Mouse (Mus musculus) midbrain, embryonic 11.5 days (tissue): ENCODE results near the gene Cldn5. TPM values are rescaled to one million over a fixed set of nuclear protein-coding genes. Genes with fewer than 3 reads are reported as not detected.
A peak's percentile ranks its signal among the peaks of the same experiment; 100 is the strongest.

Experiments
- ATAC-seq: fragments of 200-750 bp; cut with Nextera tagmentation; 2 replicates; pipeline ENCODE4 v1.8.0; 2017; ENCODE audit warnings: moderate TSS enrichment, moderate library complexity; ENCODE audit not compliant: low FRiP score
- DNase-seq: peaks from one replicate; pipeline ENCODE4 v3.0.0; 2015; ENCODE audit warnings: low spot score; ENCODE audit errors: missing footprints
- H3K27ac ChIP-seq: fragments of 300-500 bp; sonication (generic); 2 replicates; pipeline ENCODE4 v1.5.1; 2014; ENCODE audit warnings: low read depth, low read length
- H3K27me3 ChIP-seq: fragments of 300-500 bp; sonication (generic); 2 replicates; pipeline ENCODE4 v1.6.1; 2014; ENCODE audit warnings: mild to moderate bottlenecking, low read length, moderate library complexity, mixed read lengths; ENCODE audit not compliant: control insufficient read depth, insufficient read depth
- H3K36me3 ChIP-seq: fragments of 300-500 bp; sonication (generic); 2 replicates; pipeline ENCODE4 v1.6.1; 2014; ENCODE audit warnings: mild to moderate bottlenecking, low read length, moderate library complexity, mixed read lengths; ENCODE audit not compliant: control insufficient read depth, insufficient read depth
- H3K4me1 ChIP-seq: fragments of 300-500 bp; sonication (generic); 2 replicates; pipeline ENCODE4 v1.6.1; 2014; ENCODE audit warnings: low read length; ENCODE audit not compliant: control insufficient read depth, insufficient read depth
- H3K4me2 ChIP-seq: fragments of 300-500 bp; sonication (generic); 2 replicates; pipeline ENCODE4 v1.6.1; 2014; ENCODE audit warnings: mild to moderate bottlenecking, moderate library complexity
- H3K4me3 ChIP-seq: fragments of 300-500 bp; sonication (generic); 2 replicates; pipeline ENCODE4 v1.5.1; 2014; ENCODE audit warnings: low read depth, low read length
- H3K9ac ChIP-seq: fragments of 300-500 bp; sonication (generic); 2 replicates; pipeline ENCODE4 v1.6.1; 2014; ENCODE audit warnings: low read length
- H3K9me3 ChIP-seq: fragments of 300-500 bp; sonication (generic); 2 replicates; pipeline ENCODE4 v1.6.1; 2016; ENCODE audit warnings: low read length; ENCODE audit not compliant: control insufficient read depth
- WGBS: fragments of 180-500 bp; shearing (Covaris S2); extraction: QIAGEN DNeasy Blood & Tissue Kit; methylation state at CpG from one replicate; pipeline ENCODE4 v1.1.7; 2014; 5-methylcytosine and 5-hydroxymethylcytosine counted together
- polyA plus RNA-seq: library from polyadenylated mRNA; unstranded; fragments of >200 nt; fragmentation: Nextera tagmentation; extraction: Ambion mirVana; gene quantifications from 2 replicates; pipeline ENCODE4 v1.2.1, GENCODE M21; 2014

The Cldn5 gene
- polyA plus RNA-seq = 28.5 and 30.3 TPM in 2 replicates

DNA sequence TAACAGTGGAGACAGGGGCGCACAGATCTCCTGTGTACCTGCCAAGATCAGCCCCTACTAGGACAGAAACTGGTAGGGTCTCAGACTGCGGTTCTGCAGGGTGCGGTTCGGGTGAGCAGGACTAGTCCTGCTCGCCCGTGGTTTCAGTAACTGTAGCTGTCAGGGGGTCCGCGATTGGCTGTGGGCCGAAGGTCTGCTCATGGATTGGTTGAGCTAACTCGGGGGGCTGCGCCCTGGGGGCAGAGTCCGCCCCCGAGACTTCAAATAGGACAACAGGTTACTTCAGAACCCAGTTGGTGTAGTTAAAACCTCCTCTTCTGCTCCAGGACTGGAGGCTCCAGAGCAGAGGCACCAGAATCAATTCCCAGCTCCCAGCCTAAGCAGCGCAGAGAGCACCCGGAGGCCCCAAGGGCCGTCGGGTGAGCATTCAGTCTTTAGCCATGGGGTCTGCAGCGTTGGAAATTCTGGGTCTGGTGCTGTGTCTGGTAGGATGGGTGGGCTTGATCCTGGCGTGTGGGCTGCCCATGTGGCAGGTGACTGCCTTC is at the start of gene Cldn5:
TSS of gene Cldn5 (plus strand) at position 292 of the 545 bp plus-strand sequence.
- H3K27me3 ChIP-seq = peaks cover 32% of the 10 kb centered on the region
- peak within 1 kb of the TSS; percentile 52 for H3K4me2 ChIP-seq
- DNase-seq (no peak), ATAC-seq (peak; percentile 53; the same call in 1 of the 2 replicates)
- WGBS = 4% methylated on average over 19 of the region's 19 CpGs
- no peaks in the 10 kb centered on the region for H3K36me3 ChIP-seq
- no peaks in the 10 kb centered on the region for H3K9me3 ChIP-seq
- H3K27ac ChIP-seq = no peak within 1 kb of the TSS
- peaks cover 10% of the 10 kb centered on the region for H3K4me1 ChIP-seq
- H3K9ac ChIP-seq = peak within 1 kb of the TSS; percentile 11
- peak within 1 kb of the TSS; percentile 33 for H3K4me3 ChIP-seq

DNA sequence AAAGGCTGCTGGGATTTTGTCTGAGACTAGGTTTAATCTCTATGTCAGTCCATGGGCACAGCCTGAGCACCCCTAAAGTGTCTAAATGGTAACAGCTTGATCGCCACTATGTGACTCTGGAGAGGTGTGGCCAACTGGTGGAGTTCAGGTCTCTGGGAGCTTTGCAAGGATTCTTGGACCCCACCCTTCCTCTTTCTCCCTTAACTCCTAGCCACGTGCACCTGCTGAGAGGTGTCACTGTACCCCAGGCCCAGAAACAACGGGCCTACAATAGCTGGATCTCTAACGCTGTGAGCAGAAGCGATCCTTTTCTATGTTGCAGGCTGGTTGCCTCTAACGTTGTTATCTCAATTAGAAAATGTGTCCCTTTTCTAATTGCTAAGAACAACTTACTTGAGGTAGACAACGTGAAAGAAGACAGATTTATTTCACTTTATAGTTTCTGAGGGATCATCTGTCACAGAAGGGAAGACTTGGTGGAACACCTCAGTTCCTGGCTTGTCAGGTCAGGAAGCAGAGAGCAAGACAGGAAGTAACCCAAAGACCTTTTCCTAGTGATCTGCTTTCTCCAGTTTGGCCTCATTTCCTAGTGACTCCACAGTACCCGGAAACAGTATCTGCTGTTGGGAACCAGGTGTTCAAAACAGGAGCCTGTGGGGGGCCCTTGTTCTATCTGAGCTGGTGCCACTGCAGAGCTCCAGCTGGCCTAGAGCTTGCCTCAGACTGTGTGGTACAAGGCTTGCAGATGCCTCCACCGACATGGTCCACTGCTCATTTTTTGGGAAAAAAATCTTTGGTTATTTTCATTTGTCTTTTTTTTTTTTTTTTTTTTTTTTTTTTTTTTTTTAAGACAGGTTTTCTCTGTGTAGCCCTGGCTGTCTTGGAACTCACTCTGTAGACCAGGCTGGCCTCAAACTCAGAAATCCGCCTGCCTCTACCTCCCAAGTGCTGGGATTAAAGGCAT is 48.8 kb upstream of the Cldn5 start:
- Histone ChIP-seq H3K4me2 (no peak overlapping the region), H3K9ac (no peak overlapping the region), H3K36me3 (no peaks in the 10 kb centered on the region), H3K27me3 (no peaks in the 10 kb centered on the region), H3K4me3 (no peak overlapping the region), H3K27ac (no peak overlapping the region), H3K9me3 (no peaks in the 10 kb centered on the region), H3K4me1 (no peaks in the 10 kb centered on the region)
- DNase-seq (peak; percentile 57), ATAC-seq (no peak)
- WGBS = 72% methylated on average over 10 of the region's 10 CpGs

DNA sequence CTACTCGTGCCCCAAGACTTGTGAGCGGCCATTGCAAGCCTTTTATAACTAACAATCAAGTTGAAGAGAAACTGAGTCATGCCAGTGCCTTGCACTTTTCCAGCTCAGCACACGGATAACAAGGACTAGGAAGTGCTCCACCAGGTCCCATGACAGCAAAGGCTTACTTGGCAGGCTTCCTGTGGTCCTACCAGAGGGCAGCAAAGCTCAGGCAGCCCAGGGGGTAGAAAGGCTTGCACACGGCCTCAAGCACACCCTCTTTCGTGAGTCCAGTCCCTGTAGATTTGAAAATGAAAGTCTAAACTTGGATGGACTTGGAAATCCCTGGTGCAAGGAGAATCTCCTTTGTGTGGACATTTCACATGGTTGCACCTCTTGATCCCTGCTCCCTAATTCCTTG is 47.5 kb upstream of the Cldn5 start:
- Histone ChIP-seq H3K4me1 (no peaks in the 10 kb centered on the region), H3K9ac (no peak overlapping the region), H3K4me2 (no peak overlapping the region), H3K36me3 (no peaks in the 10 kb centered on the region), H3K27ac (no peak overlapping the region), H3K9me3 (no peaks in the 10 kb centered on the region), H3K4me3 (no peak overlapping the region), H3K27me3 (no peaks in the 10 kb centered on the region)
- 71% methylated on average over 5 of the region's 5 CpGs for WGBS
- DNase-seq (no peak), ATAC-seq (no peak)

DNA sequence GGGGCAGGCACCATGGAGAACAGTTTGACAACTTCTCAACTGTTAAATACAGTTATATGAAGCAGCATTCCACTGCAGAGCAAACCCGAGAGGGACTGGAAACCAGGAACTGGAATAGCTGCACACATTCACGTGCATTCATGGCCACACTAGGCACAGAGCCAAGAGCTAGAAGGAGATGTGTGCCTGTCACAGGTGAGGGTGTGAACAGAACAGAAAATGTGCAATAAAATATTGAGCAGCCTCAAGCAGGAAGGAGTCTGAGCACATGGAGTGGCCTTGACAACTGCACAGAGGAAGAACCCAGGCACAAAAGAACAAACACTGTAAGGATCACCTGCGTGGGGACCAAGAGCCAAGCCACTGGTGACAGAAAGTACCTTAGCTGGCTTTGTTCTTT is 46.0 kb upstream of the Cldn5 start:
- ATAC-seq (no peak), DNase-seq (no peak)
- H3K27me3 ChIP-seq = no peaks in the 10 kb centered on the region
- no peak overlapping the region for H3K27ac ChIP-seq
- H3K9me3 ChIP-seq = no peaks in the 10 kb centered on the region
- H3K9ac ChIP-seq = no peak overlapping the region
- H3K4me2 ChIP-seq = no peak overlapping the region
- no peaks in the 10 kb centered on the region for H3K36me3 ChIP-seq
- H3K4me3 ChIP-seq = no peak overlapping the region
- 89% methylated on average over 3 of the region's 3 CpGs for WGBS
- no peaks in the 10 kb centered on the region for H3K4me1 ChIP-seq

DNA sequence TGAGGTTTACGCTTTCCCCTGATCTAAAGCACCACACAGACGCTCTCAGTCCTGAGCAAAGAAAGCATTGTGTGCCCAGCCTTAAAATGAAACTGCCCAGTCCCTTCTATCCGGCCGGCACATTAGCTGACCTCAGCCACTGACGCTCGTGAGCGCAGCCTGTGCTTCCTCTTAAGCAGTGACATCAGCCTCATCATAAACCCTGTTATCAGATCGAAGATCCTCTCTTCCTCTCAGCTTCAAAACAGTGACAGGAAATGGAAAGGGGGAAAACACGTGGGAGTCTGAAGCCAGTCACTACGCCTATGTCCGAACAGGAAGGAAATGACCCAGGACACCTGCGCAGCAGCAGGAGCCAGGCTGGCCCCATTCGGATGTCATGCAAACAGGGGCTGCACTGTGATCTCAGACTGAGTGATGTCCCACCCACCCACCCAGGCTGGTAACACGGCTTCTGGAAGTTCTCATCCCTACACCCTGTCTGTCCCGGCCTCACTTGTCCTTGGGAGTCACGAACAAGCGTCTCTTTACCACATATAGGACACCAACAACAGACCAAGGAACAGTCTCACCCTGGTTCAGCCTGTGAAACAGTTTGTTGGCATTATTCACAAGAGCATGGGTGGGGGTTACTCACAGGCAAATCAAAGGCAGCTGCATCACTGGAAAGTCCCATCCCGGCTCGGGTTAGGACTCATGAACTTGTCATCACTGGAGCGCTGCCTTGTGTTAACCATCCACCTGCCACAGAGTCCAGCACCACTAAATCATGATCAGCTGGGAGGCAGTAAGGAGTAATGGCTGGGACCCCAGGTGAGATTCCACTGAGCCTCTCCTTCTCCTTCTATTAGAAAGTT is 43.3 kb upstream of the Cldn5 start:
- H3K9me3 ChIP-seq = no peaks in the 10 kb centered on the region

DNA sequence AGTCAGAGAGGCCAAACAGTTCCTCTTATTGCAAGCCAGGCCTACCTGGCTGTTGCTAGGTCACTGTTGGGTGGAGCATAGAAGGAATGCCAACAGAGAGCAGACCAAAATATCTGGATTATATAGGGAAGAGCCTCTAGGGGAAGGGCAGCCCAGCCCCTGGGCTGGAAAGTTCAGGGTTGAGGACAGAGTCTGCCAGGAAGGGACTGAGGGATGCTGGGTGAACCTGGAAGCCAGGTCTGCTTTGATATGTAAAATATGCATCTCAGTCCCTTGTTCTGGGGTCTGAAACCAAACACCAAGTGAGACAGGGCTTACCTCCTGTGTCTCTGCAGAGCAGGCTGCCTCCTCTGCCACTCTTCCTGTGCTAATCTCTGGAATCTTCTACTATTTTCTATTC is 38.3 kb upstream of the Cldn5 start:
- no peak overlapping the region for H3K9ac ChIP-seq
- no peaks in the 10 kb centered on the region for H3K9me3 ChIP-seq
- no peaks in the 10 kb centered on the region for H3K4me1 ChIP-seq
- H3K4me3 ChIP-seq = no peak overlapping the region
- no peak overlapping the region for H3K27ac ChIP-seq
- no peak overlapping the region for H3K4me2 ChIP-seq
- H3K36me3 ChIP-seq = no peaks in the 10 kb centered on the region
- DNase-seq (no peak), ATAC-seq (no peak)
- no peaks in the 10 kb centered on the region for H3K27me3 ChIP-seq

More for the DNA sequence above, 43.3 kb upstream of the Cldn5 start:
- no peaks in the 10 kb centered on the region for H3K36me3 ChIP-seq
- DNase-seq (no peak), ATAC-seq (no peak)
- H3K4me3 ChIP-seq = no peak overlapping the region
- H3K9ac ChIP-seq = no peak overlapping the region
- no peak overlapping the region for H3K27ac ChIP-seq
- no peak overlapping the region for H3K4me2 ChIP-seq
- H3K27me3 ChIP-seq = no peaks in the 10 kb centered on the region
- 78% methylated on average over 20 of the region's 20 CpGs for WGBS
- H3K4me1 ChIP-seq = no peaks in the 10 kb centered on the region

DNA sequence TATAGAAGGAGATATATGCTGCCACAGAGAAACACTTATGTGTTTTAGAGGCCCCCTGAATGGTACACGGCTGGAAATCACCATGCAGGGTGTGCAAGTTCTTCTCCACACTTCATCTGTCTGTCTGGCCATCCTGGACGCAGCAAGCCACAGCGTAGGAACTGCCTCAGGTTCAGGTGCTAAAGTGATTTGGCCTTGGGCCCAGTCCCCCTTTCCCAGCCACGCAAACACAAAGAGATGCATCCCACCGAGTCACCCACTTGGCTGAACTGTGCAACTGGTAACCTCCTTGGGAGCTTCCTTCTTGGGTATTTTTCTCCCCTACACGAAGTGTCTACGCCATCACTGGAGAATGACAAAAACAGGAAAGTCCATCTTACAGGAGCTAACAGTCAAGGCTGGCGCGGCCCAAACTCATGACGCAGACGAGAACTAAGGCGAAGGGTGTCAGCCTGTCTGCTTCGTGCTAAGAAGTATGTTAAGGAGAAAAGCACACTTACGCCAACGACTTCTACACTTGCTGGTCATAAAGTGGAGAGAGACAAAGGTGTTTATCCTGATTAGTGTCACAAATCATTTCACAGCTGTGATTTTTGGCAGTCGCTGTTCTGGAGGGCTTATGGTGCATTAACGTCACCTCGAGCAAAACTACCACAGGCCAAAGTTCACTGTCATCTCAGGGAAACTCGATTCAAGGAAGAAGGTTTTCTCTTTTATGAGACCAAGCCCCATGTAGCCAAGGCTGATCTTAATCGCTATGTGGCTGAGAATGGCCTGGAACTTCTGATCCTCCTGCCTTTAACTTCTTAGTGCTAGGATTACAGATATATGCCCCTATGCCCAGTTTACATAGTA is 30.2 kb upstream of the Cldn5 start:
- Histone ChIP-seq H3K4me2 (no peak overlapping the region), H3K27ac (no peak overlapping the region), H3K27me3 (no peaks in the 10 kb centered on the region), H3K9ac (no peak overlapping the region), H3K9me3 (no peaks in the 10 kb centered on the region), H3K36me3 (no peaks in the 10 kb centered on the region), H3K4me3 (no peak overlapping the region), H3K4me1 (no peaks in the 10 kb centered on the region)
- DNase-seq (no peak), ATAC-seq (no peak)
- WGBS = 80% methylated on average over 20 of the region's 20 CpGs

DNA sequence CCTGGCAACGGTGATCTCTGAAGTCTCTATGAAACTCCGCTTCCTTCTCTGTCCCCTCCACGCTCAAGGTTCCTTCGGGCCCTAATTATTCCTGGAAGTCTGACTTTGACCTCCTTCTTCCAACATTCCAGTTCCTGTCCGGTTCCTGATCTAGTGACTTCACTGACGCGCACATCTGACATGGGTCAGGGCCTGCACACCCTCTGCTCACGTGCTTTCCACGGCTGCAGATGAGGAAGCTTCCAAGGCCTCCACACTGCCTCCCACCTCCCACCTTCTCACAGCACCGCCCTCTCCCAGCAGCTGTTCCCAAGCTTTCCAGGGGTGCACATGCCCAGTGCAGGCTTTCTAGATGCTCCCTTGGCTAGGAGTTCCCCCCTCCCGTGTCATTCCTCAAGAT is 25.5 kb upstream of the Cldn5 start:
- DNase-seq = no peak
- no peaks in the 10 kb centered on the region for H3K4me1 ChIP-seq
- 88% methylated on average over 11 of the region's 11 CpGs for WGBS
- no peak overlapping the region for H3K9ac ChIP-seq
- H3K9me3 ChIP-seq = no peaks in the 10 kb centered on the region
- ATAC-seq = no peak
- no peak overlapping the region for H3K4me3 ChIP-seq
- no peaks in the 10 kb centered on the region for H3K36me3 ChIP-seq
- H3K4me2 ChIP-seq = no peak overlapping the region
- H3K27ac ChIP-seq = no peak overlapping the region
- no peaks in the 10 kb centered on the region for H3K27me3 ChIP-seq
